In the genomic region with DNA sequence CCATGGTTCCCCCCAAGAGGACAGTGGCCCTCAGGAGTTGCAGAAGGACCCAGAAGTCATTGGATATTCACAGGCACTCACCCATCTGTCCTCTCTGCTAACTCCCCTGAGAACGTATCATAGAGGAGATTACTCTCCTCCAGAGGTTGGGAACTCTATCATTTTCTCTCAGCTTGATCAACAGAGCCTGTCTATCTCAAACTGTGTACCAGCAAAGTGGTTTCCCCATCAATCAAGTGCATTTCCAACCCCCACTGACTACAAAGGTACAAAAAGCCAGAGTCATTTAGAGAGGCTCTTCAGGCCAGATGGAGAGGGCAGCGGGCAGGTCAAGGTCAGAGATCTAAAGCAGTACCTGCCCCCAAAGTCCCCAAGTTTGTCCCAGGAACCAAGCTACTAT, we compare ENCODE assay signal across 28 mouse cellular contexts. TPM values are rescaled to one million over a fixed set of nuclear protein-coding genes. Genes with fewer than 3 reads are reported as not detected.
DNase-seq lines count a peak whose midpoint lies in the region; ATAC-seq and TF ChIP-seq lines count a peak whose summit lies in the region.
"Had no signal": no experiment of that assay in that cellular context is flagged by ENCODE, and none has a peak within 500 bp of the region (broad histone marks: within the 10 kb centered on the region; RNA-seq: fewer than 3 reads in every experiment).

No protein-coding gene starts in this region.

- H3K4me1 ChIP-seq in liver, postnatal 0 days (ENCODE audit: insufficient read depth), result no peaks in the 10 kb centered on the region
- peaks cover 14% of the 10 kb centered on the region; the same call in 1 of the 2 replicates for H3K4me1 ChIP-seq in liver, embryonic 13.5 days (replicated peaks)
- 0 out of 2 replicates have a peak, but pooled peaks cover 2% of the 10 kb centered on the region for H3K4me1 ChIP-seq in intestine, embryonic 16.5 days (ENCODE audit: control insufficient read depth, insufficient read depth, low read length)
- H3K4me1 ChIP-seq: embryonic facial prominence, embryonic 15.5 days; hindbrain, embryonic 13.5 days had no signal

- no peak for ATAC-seq in liver, postnatal 0 days
- peak; percentile 37; the same call in 1 of the 2 replicates for ATAC-seq in liver, embryonic 13.5 days (ENCODE audit: low read depth)
- no peak for ATAC-seq in intestine, embryonic 16.5 days
- ATAC-seq: CD4-positive, CD25-positive, alpha-beta regulatory T cell, adult 4 months; forebrain, embryonic 14.5 days; forebrain, postnatal 0 days; hindbrain, embryonic 16.5 days; intestine, embryonic 15.5 days had no signal

- H3K36me3 ChIP-seq in liver, postnatal 0 days (replicated peaks; ENCODE audit: insufficient read depth, low read length), result no peaks in the 10 kb centered on the region
- no peaks in the 10 kb centered on the region for H3K36me3 ChIP-seq in liver, embryonic 13.5 days
- H3K36me3 ChIP-seq in intestine, embryonic 16.5 days (ENCODE audit: control insufficient read depth, insufficient read depth, low read length), result no peaks in the 10 kb centered on the region
- H3K36me3 ChIP-seq: embryonic facial prominence, embryonic 15.5 days; heart, embryonic 12.5 days; heart, embryonic 15.5 days; hindbrain, embryonic 13.5 days; intestine, embryonic 15.5 days had no signal

- H3K27me3 ChIP-seq in liver, postnatal 0 days (ENCODE audit: insufficient read depth, low read length), result no peaks in the 10 kb centered on the region
- no peaks in the 10 kb centered on the region for H3K27me3 ChIP-seq in liver, embryonic 13.5 days
- H3K27me3 ChIP-seq in intestine, embryonic 16.5 days (replicated peaks; ENCODE audit: control insufficient read depth, insufficient read depth, low read length), result no peaks in the 10 kb centered on the region
- H3K27me3 ChIP-seq: embryonic facial prominence, embryonic 12.5 days; embryonic facial prominence, embryonic 15.5 days; heart, embryonic 12.5 days; heart, embryonic 15.5 days; hindbrain, embryonic 13.5 days; intestine, embryonic 15.5 days had no signal

- H3K4me3 ChIP-seq in liver, postnatal 0 days (ENCODE audit: low read depth, low read length), result no peak overlapping the region
- no peak overlapping the region for H3K4me3 ChIP-seq in liver, embryonic 13.5 days (replicated peaks)
- H3K4me3 ChIP-seq in intestine, embryonic 16.5 days (ENCODE audit: low read length), result no peak overlapping the region
- H3K4me3 ChIP-seq: embryonic facial prominence, embryonic 12.5 days; embryonic facial prominence, embryonic 15.5 days; heart, adult 2 months; heart, embryonic 12.5 days; heart, embryonic 15.5 days; hindbrain, embryonic 10.5 days; hindbrain, embryonic 13.5 days; intestine, embryonic 15.5 days had no signal

- WGBS in liver, postnatal 0 days (ENCODE audit: insufficient replicate concordance), result 49% methylated on average over 2 of the region's 2 CpGs
- 43% methylated on average over 2 of the region's 2 CpGs for WGBS in liver, embryonic 13.5 days (ENCODE audit: insufficient replicate concordance)
- WGBS in intestine, embryonic 16.5 days, result 77% methylated on average over 2 of the region's 2 CpGs

- no peak for TF ChIP-seq EP300 in liver, postnatal 0 days (IDR thresholded peaks at IDR 0.05; ENCODE audit: low read depth)

- no peaks in the 10 kb centered on the region for H3K9me3 ChIP-seq in liver, postnatal 0 days (ENCODE audit: low read length)
- no peaks in the 10 kb centered on the region for H3K9me3 ChIP-seq in liver, embryonic 13.5 days (replicated peaks)
- H3K9me3 ChIP-seq in intestine, embryonic 16.5 days (ENCODE audit: control insufficient read depth, low read length), result no peaks in the 10 kb centered on the region
- H3K9me3 ChIP-seq: embryonic facial prominence, embryonic 15.5 days; heart, embryonic 15.5 days; hindbrain, embryonic 10.5 days; intestine, embryonic 15.5 days had no signal

- no peak overlapping the region for H3K4me2 ChIP-seq in liver, postnatal 0 days (ENCODE audit: low read depth, low read length)
- H3K4me2 ChIP-seq in liver, embryonic 13.5 days, result no peak overlapping the region
- H3K4me2 ChIP-seq in intestine, embryonic 16.5 days (ENCODE audit: low read depth, low read length), result no peak overlapping the region
- H3K4me2 ChIP-seq: embryonic facial prominence, embryonic 12.5 days; embryonic facial prominence, embryonic 15.5 days; heart, embryonic 12.5 days; heart, embryonic 15.5 days; hindbrain, embryonic 13.5 days; intestine, embryonic 15.5 days had no signal

- no peak overlapping the region for H3K9ac ChIP-seq in liver, postnatal 0 days (replicated peaks)
- no peak overlapping the region for H3K9ac ChIP-seq in liver, embryonic 13.5 days
- H3K9ac ChIP-seq in intestine, embryonic 16.5 days (ENCODE audit: low read depth, low read length), result no peak overlapping the region
- H3K9ac ChIP-seq: embryonic facial prominence, embryonic 12.5 days; embryonic facial prominence, embryonic 15.5 days; forebrain, postnatal 0 days; heart, embryonic 12.5 days; heart, embryonic 15.5 days; hindbrain, embryonic 13.5 days; intestine, embryonic 15.5 days had no signal

- H3K27ac ChIP-seq in liver, postnatal 0 days (ENCODE audit: low read depth), result no peak overlapping the region
- no peak overlapping the region for H3K27ac ChIP-seq in liver, embryonic 13.5 days
- H3K27ac ChIP-seq in intestine, embryonic 16.5 days (ENCODE audit: low read length), result no peak overlapping the region
- H3K27ac ChIP-seq: embryonic facial prominence, embryonic 12.5 days; embryonic facial prominence, embryonic 15.5 days; heart, adult 2 months; heart, embryonic 15.5 days; hindbrain, embryonic 10.5 days; hindbrain, embryonic 13.5 days; intestine, embryonic 15.5 days had no signal

- DNase-seq in heart, adult 11 months, result peak; percentile 12
- no peak for DNase-seq in heart, adult 8-10 months (ENCODE audit: low spot score)
- peak; percentile 18 for DNase-seq in liver
- DNase-seq in liver, postnatal 0 days, result no peak
- no peak for DNase-seq in liver, embryonic 13.5 days
- DNase-seq: adrenal gland, postnatal 14 days; cerebellum, adult 11 months; cerebellum, adult 2 months; cerebellum, adult 9-11 months; cerebellum, postnatal 36 days; forebrain, postnatal 0 days; gastrocnemius, postnatal 10 days; gastrocnemius, postnatal 36 days; heart, adult 2 months; heart, postnatal 10 days; heart, postnatal 36 days had no signal

- no peak for TF ChIP-seq CTCF in liver, postnatal 0 days (IDR thresholded peaks at IDR 0.05; ENCODE audit: low read depth)

RNA-seq across cellular contexts. Expression of gene Greb1, which starts 32.0 kb away (rescaled TPM):
- total RNA-seq in heart, adult 8-10 months (2022), result 1 to 10 TPM in 1 of 4 experiments, under 1 TPM in 3; 0.16 to 1.2 (median 0.64) TPM
- polyA plus RNA-seq in liver, postnatal 0 days (2015; fragmentation: Nextera tagmentation; extraction: Ambion mirVana), result 0.12 and 0.22 TPM in 2 replicates
- polyA plus RNA-seq in liver, embryonic 13.5 days (2015; fragmentation: Nextera tagmentation; extraction: Ambion mirVana), result 0.61 and 0.68 TPM in 2 replicates
- polyA plus RNA-seq in intestine, embryonic 16.5 days (2015; fragmentation: Nextera tagmentation; extraction: Ambion mirVana), result 3.8 and 5.4 TPM in 2 replicates
- total RNA-seq: MEL had no signal

RNA-seq across cellular contexts. Expression of gene E2f6, which starts 42.1 kb away (rescaled TPM):
- 10 to 100 TPM; 86.4 to 90.4 (median 88.2) TPM for total RNA-seq in heart, adult 8-10 months (2022)
- polyA plus RNA-seq in liver, postnatal 0 days (2015; fragmentation: Nextera tagmentation; extraction: Ambion mirVana), result 9.0 and 9.2 TPM in 2 replicates
- 22.6 and 26.1 TPM in 2 replicates for polyA plus RNA-seq in liver, embryonic 13.5 days (2015; fragmentation: Nextera tagmentation; extraction: Ambion mirVana)
- 28.9 and 29.5 TPM in 2 replicates for polyA plus RNA-seq in intestine, embryonic 16.5 days (2015; fragmentation: Nextera tagmentation; extraction: Ambion mirVana)

Comparison
In these comparisons a context has a peak if more than half of its experiments do, and no peak if none do; other contexts are left out.
1. DNase-seq: peak in heart, adult 11 months (single experiment) and liver (single experiment); none in heart, adult 8-10 months (single experiment), liver, postnatal 0 days (single experiment) and liver, embryonic 13.5 days (single experiment).